Mouse (Mus musculus): Measurements from ENCODE around the gene Hsd17b2. TPM values are rescaled to one million over a fixed set of nuclear protein-coding genes. Genes with fewer than 3 reads are reported as not detected.

Hsd17b2 gene
- polyA plus RNA-seq, 1 experiment from 2014 or later = 0.17 TPM

- 43% methylated on average over 2 of the region's 2 CpGs for WGBS
- no peaks in the 10 kb centered on the region for H3K27me3 ChIP-seq (ENCODE audit: control insufficient read depth, insufficient read depth, low read length)
- no peaks in the 10 kb centered on the region for H3K9me3 ChIP-seq (replicated peaks; ENCODE audit: control insufficient read depth, low read length)
- no peak for ATAC-seq (replicated peaks; ENCODE audit: extremely low read depth, insufficient read depth, low FRiP score)
- no peak overlapping the region for H3K9ac ChIP-seq (ENCODE audit: low read length)
- no peak overlapping the region for H3K4me3 ChIP-seq (ENCODE audit: low read length)
- H3K36me3 ChIP-seq (ENCODE audit: control insufficient read depth, insufficient read depth) = no peaks in the 10 kb centered on the region
- no peak overlapping the region for H3K27ac ChIP-seq (ENCODE audit: low read length)
- H3K4me1 ChIP-seq (ENCODE audit: control insufficient read depth, insufficient read depth, low read length) = no peaks in the 10 kb centered on the region
- H3K4me2 ChIP-seq (ENCODE audit: low read depth, low read length) = no peak overlapping the region
These were observed 70.9 kb downstream of the Hsd17b2 start for GRCm38 (mm10) chr8:117772597-117772996.

- no peaks in the 10 kb centered on the region for H3K9me3 ChIP-seq (replicated peaks; ENCODE audit: control insufficient read depth, low read length)
- H3K27me3 ChIP-seq (ENCODE audit: control insufficient read depth, insufficient read depth, low read length) = no peaks in the 10 kb centered on the region
- H3K4me2 ChIP-seq (ENCODE audit: low read depth, low read length) = no peak overlapping the region
- no peak for ATAC-seq (replicated peaks; ENCODE audit: extremely low read depth, insufficient read depth, low FRiP score)
- no peaks in the 10 kb centered on the region for H3K36me3 ChIP-seq (ENCODE audit: control insufficient read depth, insufficient read depth)
- no peak overlapping the region for H3K4me3 ChIP-seq (ENCODE audit: low read length)
- H3K9ac ChIP-seq (ENCODE audit: low read length) = no peak overlapping the region
- WGBS = 39% methylated on average over 10 of the region's 10 CpGs
- no peak overlapping the region for H3K27ac ChIP-seq (ENCODE audit: low read length)
- no peaks in the 10 kb centered on the region for H3K4me1 ChIP-seq (ENCODE audit: control insufficient read depth, insufficient read depth, low read length)
These were observed 73.9 kb downstream of the Hsd17b2 start for GRCm38 (mm10) chr8:117775626-117776025.

GRCm38 (mm10) chr8:117776075-117776474, 74.4 kb downstream of the Hsd17b2 start:
- Histone ChIP-seq H3K27me3 (ENCODE audit: control insufficient read depth, insufficient read depth, low read length) (no peaks in the 10 kb centered on the region), H3K4me1 (ENCODE audit: control insufficient read depth, insufficient read depth, low read length) (no peaks in the 10 kb centered on the region), H3K4me3 (ENCODE audit: low read length) (no peak overlapping the region), H3K9ac (ENCODE audit: low read length) (no peak overlapping the region), H3K36me3 (ENCODE audit: control insufficient read depth, insufficient read depth) (no peaks in the 10 kb centered on the region), H3K27ac (ENCODE audit: low read length) (no peak overlapping the region), H3K9me3 (replicated peaks; ENCODE audit: control insufficient read depth, low read length) (no peaks in the 10 kb centered on the region), H3K4me2 (ENCODE audit: low read depth, low read length) (no peak overlapping the region)
- 75% methylated on average over 10 of the region's 10 CpGs for WGBS
- ATAC-seq (replicated peaks; ENCODE audit: extremely low read depth, insufficient read depth, low FRiP score) = no peak

- ATAC-seq (replicated peaks; ENCODE audit: extremely low read depth, insufficient read depth, low FRiP score) = no peak
- WGBS = 68% methylated on average over 11 of the region's 11 CpGs
- no peaks in the 10 kb centered on the region for H3K27me3 ChIP-seq (ENCODE audit: control insufficient read depth, insufficient read depth, low read length)
- no peak overlapping the region for H3K9ac ChIP-seq (ENCODE audit: low read length)
- H3K27ac ChIP-seq (ENCODE audit: low read length) = no peak overlapping the region
- H3K4me2 ChIP-seq (ENCODE audit: low read depth, low read length) = no peak overlapping the region
- H3K36me3 ChIP-seq (ENCODE audit: control insufficient read depth, insufficient read depth) = no peaks in the 10 kb centered on the region
- H3K4me3 ChIP-seq (ENCODE audit: low read length) = no peak overlapping the region
- no peaks in the 10 kb centered on the region for H3K9me3 ChIP-seq (replicated peaks; ENCODE audit: control insufficient read depth, low read length)
- H3K4me1 ChIP-seq (ENCODE audit: control insufficient read depth, insufficient read depth, low read length) = no peaks in the 10 kb centered on the region
These were observed 77.0 kb downstream of the Hsd17b2 start for GRCm38 (mm10) chr8:117778531-117779322.

- Histone ChIP-seq H3K9me3 (replicated peaks; ENCODE audit: control insufficient read depth, low read length) (no peaks in the 10 kb centered on the region), H3K27me3 (ENCODE audit: control insufficient read depth, insufficient read depth, low read length) (no peaks in the 10 kb centered on the region), H3K4me1 (ENCODE audit: control insufficient read depth, insufficient read depth, low read length) (no peaks in the 10 kb centered on the region), H3K36me3 (ENCODE audit: control insufficient read depth, insufficient read depth) (no peaks in the 10 kb centered on the region), H3K4me2 (ENCODE audit: low read depth, low read length) (no peak overlapping the region), H3K9ac (ENCODE audit: low read length) (no peak overlapping the region), H3K27ac (ENCODE audit: low read length) (no peak overlapping the region), H3K4me3 (ENCODE audit: low read length) (no peak overlapping the region)
- no peak for ATAC-seq (replicated peaks; ENCODE audit: extremely low read depth, insufficient read depth, low FRiP score)
- WGBS = 77% methylated on average over 6 of the region's 6 CpGs
These were observed 77.6 kb downstream of the Hsd17b2 start for GRCm38 (mm10) chr8:117779344-117779743.

GRCm38 (mm10) chr8:117781375-117782129, 79.8 kb downstream of the Hsd17b2 start:
- no peak for ATAC-seq (replicated peaks; ENCODE audit: extremely low read depth, insufficient read depth, low FRiP score)
- no peak overlapping the region for H3K27ac ChIP-seq (ENCODE audit: low read length)
- no peak overlapping the region for H3K4me2 ChIP-seq (ENCODE audit: low read depth, low read length)
- no peaks in the 10 kb centered on the region for H3K36me3 ChIP-seq (ENCODE audit: control insufficient read depth, insufficient read depth)
- 58% methylated on average over 6 of the region's 6 CpGs for WGBS
- no peak overlapping the region for H3K4me3 ChIP-seq (ENCODE audit: low read length)
- no peak overlapping the region for H3K9ac ChIP-seq (ENCODE audit: low read length)
- no peaks in the 10 kb centered on the region for H3K27me3 ChIP-seq (ENCODE audit: control insufficient read depth, insufficient read depth, low read length)
- H3K9me3 ChIP-seq (replicated peaks; ENCODE audit: control insufficient read depth, low read length) = no peaks in the 10 kb centered on the region; the same call in 1 of the 2 replicates
- H3K4me1 ChIP-seq (ENCODE audit: control insufficient read depth, insufficient read depth, low read length) = no peaks in the 10 kb centered on the region

GRCm38 (mm10) chr8:117783021-117783420, 81.3 kb downstream of the Hsd17b2 start:
- Histone ChIP-seq H3K27me3 (ENCODE audit: control insufficient read depth, insufficient read depth, low read length) (no peaks in the 10 kb centered on the region), H3K36me3 (ENCODE audit: control insufficient read depth, insufficient read depth) (peaks cover 8% of the 10 kb centered on the region), H3K4me3 (ENCODE audit: low read length) (no peak overlapping the region), H3K4me1 (ENCODE audit: control insufficient read depth, insufficient read depth, low read length) (no peaks in the 10 kb centered on the region), H3K4me2 (ENCODE audit: low read depth, low read length) (no peak overlapping the region), H3K9me3 (replicated peaks; ENCODE audit: control insufficient read depth, low read length) (peaks cover 6% of the 10 kb centered on the region), H3K27ac (ENCODE audit: low read length) (no peak overlapping the region), H3K9ac (ENCODE audit: low read length) (no peak overlapping the region)
- no peak for ATAC-seq (replicated peaks; ENCODE audit: extremely low read depth, insufficient read depth, low FRiP score)
- WGBS = 89% methylated on average over 7 of the region's 7 CpGs

GRCm38 (mm10) chr8:117786428-117786827, 84.7 kb downstream of the Hsd17b2 start:
- ATAC-seq (replicated peaks; ENCODE audit: extremely low read depth, insufficient read depth, low FRiP score) = no peak
- Histone ChIP-seq H3K9me3 (replicated peaks; ENCODE audit: control insufficient read depth, low read length) (peaks cover 6% of the 10 kb centered on the region), H3K36me3 (ENCODE audit: control insufficient read depth, insufficient read depth) (peaks cover 34% of the 10 kb centered on the region), H3K27me3 (ENCODE audit: control insufficient read depth, insufficient read depth, low read length) (no peaks in the 10 kb centered on the region), H3K4me2 (ENCODE audit: low read depth, low read length) (no peak overlapping the region), H3K9ac (ENCODE audit: low read length) (no peak overlapping the region), H3K4me3 (ENCODE audit: low read length) (no peak overlapping the region), H3K27ac (ENCODE audit: low read length) (no peak overlapping the region), H3K4me1 (ENCODE audit: control insufficient read depth, insufficient read depth, low read length) (no peaks in the 10 kb centered on the region)
- 89% methylated on average over 3 of the region's 3 CpGs for WGBS

GRCm38 (mm10) chr8:117792616-117793144, 91.0 kb downstream of the Hsd17b2 start:
- WGBS = 88% methylated on average over 19 of the region's 19 CpGs

More at GRCm38 (mm10) chr8:117792616-117793144, 91.0 kb downstream of the Hsd17b2 start:
- H3K9me3 ChIP-seq (replicated peaks; ENCODE audit: control insufficient read depth, low read length) = no peaks in the 10 kb centered on the region
- no peak overlapping the region for H3K4me2 ChIP-seq (ENCODE audit: low read depth, low read length)
- no peaks in the 10 kb centered on the region for H3K4me1 ChIP-seq (ENCODE audit: control insufficient read depth, insufficient read depth, low read length)
- no peak for ATAC-seq (replicated peaks; ENCODE audit: extremely low read depth, insufficient read depth, low FRiP score)
- H3K9ac ChIP-seq (ENCODE audit: low read length) = no peak overlapping the region
- H3K36me3 ChIP-seq (ENCODE audit: control insufficient read depth, insufficient read depth) = peaks cover 70% of the 10 kb centered on the region
- H3K27me3 ChIP-seq (ENCODE audit: control insufficient read depth, insufficient read depth, low read length) = no peaks in the 10 kb centered on the region
- H3K4me3 ChIP-seq (ENCODE audit: low read length) = no peak overlapping the region
- H3K27ac ChIP-seq (ENCODE audit: low read length) = no peak overlapping the region
